Mouse (Mus musculus) liver, embryonic 14.5 days (tissue): ENCODE data around the gene Ap1m1.
A peak's percentile ranks its signal among the peaks of the same experiment; 100 is the strongest.

Source experiments
- CTCF ChIP-seq: IDR thresholded peaks from 2 replicates; pipeline ENCODE4 v1.5.1; 2016; ENCODE audit warnings: antibody characterized with exemption, low read depth, control low read depth
- EP300 ChIP-seq: IDR thresholded peaks from 2 replicates; pipeline ENCODE4 v1.6.1; 2016; ENCODE audit warnings: antibody characterized with exemption, low read depth

DNA sequence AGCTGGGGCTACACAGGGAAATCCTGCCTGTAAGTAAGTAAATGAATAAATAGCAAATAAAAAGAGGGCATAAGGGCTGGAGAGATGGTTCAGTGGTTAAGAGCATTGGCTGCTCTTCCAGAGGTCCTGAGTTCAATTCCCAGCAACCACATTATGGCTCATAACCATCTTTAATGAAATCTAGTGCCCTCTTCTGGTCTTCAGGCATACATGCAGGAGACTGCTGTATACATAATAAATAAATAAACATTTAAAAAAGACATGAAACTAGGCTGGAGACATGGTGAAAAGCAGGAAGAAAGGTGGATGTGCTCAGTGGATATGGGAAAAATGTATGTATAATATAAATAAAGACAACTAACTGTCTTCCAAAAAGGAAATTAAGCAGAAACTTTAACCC, 53.5 kb downstream of the Ap1m1 start:
- TF ChIP-seq EP300: no peak
- TF ChIP-seq CTCF: 0 out of 2 replicates have a peak, but pooled peaks have one; percentile 4
